Mouse (Mus musculus) midbrain, embryonic 10.5 days (tissue): Measurements from ENCODE around the gene Spata13. TPM values are rescaled to one million over a fixed set of nuclear protein-coding genes. Genes with fewer than 3 reads are reported as not detected.

ENCODE experiments used
- DNase-seq: peaks from one replicate; pipeline ENCODE4 v3.0.0-alpha.2; 2017; ENCODE audit warnings: low spot score
- H3K27ac ChIP-seq: fragments of 300-500 bp; sonication (generic); replicated peaks from 2 replicates; pipeline ENCODE4 v1.5.1; 2016; ENCODE audit warnings: mild to moderate bottlenecking
- H3K27me3 ChIP-seq: fragments of 300-500 bp; sonication (generic); 2 replicates; pipeline ENCODE4 v1.6.1; 2016; ENCODE audit warnings: low read depth, mild to moderate bottlenecking; ENCODE audit not compliant: poor library complexity, severe bottlenecking
- H3K36me3 ChIP-seq: fragments of 300-500 bp; sonication (generic); 2 replicates; pipeline ENCODE4 v1.6.1; 2016; ENCODE audit warnings: mild to moderate bottlenecking, moderate library complexity
- H3K4me1 ChIP-seq: fragments of 300-500 bp; sonication (generic); 2 replicates; pipeline ENCODE4 v1.6.1; 2016
- H3K4me3 ChIP-seq: fragments of 300-500 bp; sonication (generic); 2 replicates; pipeline ENCODE4 v1.5.1; 2016; ENCODE audit warnings: mild to moderate bottlenecking, moderate library complexity
- H3K9me3 ChIP-seq: fragments of 300-500 bp; sonication (generic); replicated peaks from 2 replicates; pipeline ENCODE4 v1.6.1; 2016; ENCODE audit warnings: mild to moderate bottlenecking
- WGBS: fragments of 180-500 bp; shearing (Covaris S2); methylation state at CpG from one replicate; pipeline ENCODE4 v1.1.7; 2016; 5-methylcytosine and 5-hydroxymethylcytosine counted together
- polyA plus RNA-seq: library from polyadenylated mRNA; unstranded; fragments of >200 nt; fragmentation: Nextera tagmentation; extraction: Ambion mirVana; gene quantifications from 2 replicates; pipeline ENCODE4 v1.2.1, GENCODE M21; 2016

Spata13 gene
- polyA plus RNA-seq, 1 experiment from 2014 or later, result 67.9 TPM

- H3K27ac ChIP-seq, result no peak overlapping the region
- DNase-seq, result no peak
- no peaks in the 10 kb centered on the region for H3K9me3 ChIP-seq
- H3K4me3 ChIP-seq, result no peak overlapping the region
- WGBS, result 90% methylated on average over 8 of the region's 8 CpGs
- H3K27me3 ChIP-seq, result no peaks in the 10 kb centered on the region
- peaks cover 93% of the 10 kb centered on the region for H3K36me3 ChIP-seq
- 0 out of 2 replicates have a peak, but pooled peaks cover 5% of the 10 kb centered on the region for H3K4me1 ChIP-seq
These were observed 75.9 kb downstream of the Spata13 start for GRCm38 (mm10) chr14:60709749-60710148.

- WGBS, result 94% methylated on average over 5 of the region's 5 CpGs
- Histone ChIP-seq H3K9me3 (no peaks in the 10 kb centered on the region), H3K27ac (no peak overlapping the region), H3K27me3 (no peaks in the 10 kb centered on the region), H3K36me3 (peaks cover 99% of the 10 kb centered on the region), H3K4me1 (0 out of 2 replicates have a peak, but pooled peaks cover 5% of the 10 kb centered on the region), H3K4me3 (no peak overlapping the region)
- DNase-seq, result no peak
These were observed 77.4 kb downstream of the Spata13 start for GRCm38 (mm10) chr14:60711161-60711560.

- whole genome bisulfite sequencing, result 89% methylated on average over 6 of the region's 6 CpGs
- Histone ChIP-seq H3K27ac (no peak overlapping the region), H3K4me3 (no peak overlapping the region), H3K4me1 (0 out of 2 replicates have a peak, but pooled peaks cover 2% of the 10 kb centered on the region), H3K9me3 (no peaks in the 10 kb centered on the region), H3K36me3 (peaks cover 99% of the 10 kb centered on the region), H3K27me3 (no peaks in the 10 kb centered on the region)
- no peak for DNase-seq
These were observed 77.9 kb downstream of the Spata13 start for GRCm38 (mm10) chr14:60711590-60712288.

- no peak overlapping the region for H3K27ac ChIP-seq
- H3K27me3 ChIP-seq, result no peaks in the 10 kb centered on the region
- no peak for DNase-seq
- H3K36me3 ChIP-seq, result peaks cover 95% of the 10 kb centered on the region
- no peak overlapping the region for H3K4me3 ChIP-seq
- no peaks in the 10 kb centered on the region for H3K4me1 ChIP-seq
- H3K9me3 ChIP-seq, result no peaks in the 10 kb centered on the region
- 89% methylated on average over 11 of the region's 11 CpGs for WGBS
These were observed 78.6 kb downstream of the Spata13 start for GRCm38 (mm10) chr14:60712289-60712830.

GRCm38 (mm10) chr14:60715686-60716085, 81.9 kb downstream of the Spata13 start:
- WGBS, result 88% methylated on average over 5 of the region's 5 CpGs
- DNase-seq, result no peak
- Histone ChIP-seq H3K27ac (no peak overlapping the region), H3K4me1 (no peaks in the 10 kb centered on the region), H3K4me3 (no peak overlapping the region), H3K36me3 (peaks cover 95% of the 10 kb centered on the region), H3K9me3 (no peaks in the 10 kb centered on the region), H3K27me3 (no peaks in the 10 kb centered on the region)

- peaks cover 82% of the 10 kb centered on the region for H3K36me3 ChIP-seq
- no peak for DNase-seq
- no peak overlapping the region for H3K4me3 ChIP-seq
- peaks cover 5% of the 10 kb centered on the region; the same call in 1 of the 2 replicates for H3K4me1 ChIP-seq
- H3K27ac ChIP-seq, result no peak overlapping the region
- H3K27me3 ChIP-seq, result no peaks in the 10 kb centered on the region
- 68% methylated on average over 8 of the region's 8 CpGs for WGBS
- no peaks in the 10 kb centered on the region for H3K9me3 ChIP-seq
These were observed 87.5 kb downstream of the Spata13 start for GRCm38 (mm10) chr14:60721304-60721703.

GRCm38 (mm10) chr14:60721938-60722337, 88.1 kb downstream of the Spata13 start:
- Histone ChIP-seq H3K9me3 (no peaks in the 10 kb centered on the region), H3K27me3 (no peaks in the 10 kb centered on the region), H3K27ac (no peak overlapping the region), H3K36me3 (peaks cover 82% of the 10 kb centered on the region), H3K4me3 (no peak overlapping the region), H3K4me1 (peaks cover 9% of the 10 kb centered on the region)
- WGBS, result 86% methylated on average over 3 of the region's 3 CpGs
- no peak for DNase-seq

GRCm38 (mm10) chr14:60726091-60726490, 92.3 kb downstream of the Spata13 start:
- H3K27me3 ChIP-seq, result no peaks in the 10 kb centered on the region
- DNase-seq, result no peak
- no peak overlapping the region for H3K4me3 ChIP-seq
- H3K9me3 ChIP-seq, result no peaks in the 10 kb centered on the region; the same call in 1 of the 2 replicates
- no peak overlapping the region for H3K27ac ChIP-seq
- WGBS, result 58% methylated on average over 6 of the region's 6 CpGs
- H3K36me3 ChIP-seq, result peaks cover 86% of the 10 kb centered on the region
- H3K4me1 ChIP-seq, result peaks cover 16% of the 10 kb centered on the region

GRCm38 (mm10) chr14:60727130-60727529, 93.3 kb downstream of the Spata13 start:
- H3K9me3 ChIP-seq, result no peaks in the 10 kb centered on the region; the same call in 1 of the 2 replicates
- DNase-seq, result no peak
- whole genome bisulfite sequencing, result 73% methylated on average over 4 of the region's 4 CpGs
- no peaks in the 10 kb centered on the region for H3K27me3 ChIP-seq
- H3K4me1 ChIP-seq, result peaks cover 23% of the 10 kb centered on the region
- H3K36me3 ChIP-seq, result peaks cover 86% of the 10 kb centered on the region
- H3K27ac ChIP-seq, result no peak overlapping the region
- no peak overlapping the region for H3K4me3 ChIP-seq

GRCm38 (mm10) chr14:60732081-60732480, 98.3 kb downstream of the Spata13 start:
- H3K36me3 ChIP-seq, result peaks cover 62% of the 10 kb centered on the region
- peaks cover 61% of the 10 kb centered on the region for H3K4me1 ChIP-seq
- WGBS, result 78% methylated on average over 6 of the region's 6 CpGs

GRCm38 (mm10) chr14:60732787-60733186, 99.0 kb downstream of the Spata13 start:
- Histone ChIP-seq H3K27ac (peak overlapping the region; percentile 75), H3K4me1 (peaks cover 63% of the 10 kb centered on the region), H3K36me3 (peaks cover 56% of the 10 kb centered on the region), H3K27me3 (no peaks in the 10 kb centered on the region), H3K4me3 (peak overlapping the region; percentile 26), H3K9me3 (no peaks in the 10 kb centered on the region; the same call in 1 of the 2 replicates)
- peak; percentile 30 for DNase-seq
- 16% methylated on average over 16 of the region's 16 CpGs for WGBS

More at GRCm38 (mm10) chr14:60732081-60732480, 98.3 kb downstream of the Spata13 start:
- Histone ChIP-seq H3K4me3 (no peak overlapping the region), H3K9me3 (no peaks in the 10 kb centered on the region; the same call in 1 of the 2 replicates), H3K27ac (no peak overlapping the region), H3K27me3 (no peaks in the 10 kb centered on the region)
- DNase-seq, result no peak

- H3K4me1 ChIP-seq, result peaks cover 72% of the 10 kb centered on the region
- no peak for DNase-seq
- H3K36me3 ChIP-seq, result peaks cover 47% of the 10 kb centered on the region
- no peaks in the 10 kb centered on the region; the same call in 1 of the 2 replicates for H3K9me3 ChIP-seq
- no peak overlapping the region for H3K4me3 ChIP-seq
- H3K27ac ChIP-seq, result peak overlapping the region; percentile 75
- no peaks in the 10 kb centered on the region for H3K27me3 ChIP-seq
- WGBS, result 55% methylated on average over 4 of the region's 4 CpGs
These were observed 99.9 kb downstream of the Spata13 start for GRCm38 (mm10) chr14:60733706-60734105.

- DNase-seq, result no peak
- no peaks in the 10 kb centered on the region for H3K9me3 ChIP-seq
- H3K27ac ChIP-seq, result peak overlapping the region; percentile 52
- no peak overlapping the region for H3K4me3 ChIP-seq
- peaks cover 34% of the 10 kb centered on the region for H3K36me3 ChIP-seq
- 62% methylated on average over 5 of the region's 5 CpGs for WGBS
- no peaks in the 10 kb centered on the region for H3K27me3 ChIP-seq
- peaks cover 84% of the 10 kb centered on the region for H3K4me1 ChIP-seq
These were observed 101.4 kb downstream of the Spata13 start for GRCm38 (mm10) chr14:60735206-60735605.
